Mouse (Mus musculus): Measurements from ENCODE around the gene Slc25a22.

The Slc25a22 gene

GRCm38 (mm10) chr7:141471236-141471635 is 33.5 kb upstream of the Slc25a22 start:
- DNase-seq = no peak

GRCm38 (mm10) chr7:141470637-141470944 is 32.9 kb upstream of the Slc25a22 start:
- no peak for DNase-seq

GRCm38 (mm10) chr7:141469901-141470636 is 32.4 kb upstream of the Slc25a22 start:
- DNase-seq = no peak

- no peak for DNase-seq
Observed at GRCm38 (mm10) chr7:141469352-141469751, 31.7 kb upstream of the Slc25a22 start.

GRCm38 (mm10) chr7:141468522-141469211 is 31.0 kb upstream of the Slc25a22 start:
- peak; percentile 63 to 72 for DNase-seq

- no peak for DNase-seq
Observed at GRCm38 (mm10) chr7:141468164-141468521, 30.5 kb upstream of the Slc25a22 start.

GRCm38 (mm10) chr7:141467230-141468030 is 29.7 kb upstream of the Slc25a22 start, which contains the start of gene Cd151:
Gene Cd151, plus strand, starts transcription at chr7:141467392.
- DNase-seq = peak; percentile 83 to 84

GRCm38 (mm10) chr7:141466607-141467148 is 29.0 kb upstream of the Slc25a22 start:
- no peak for DNase-seq

GRCm38 (mm10) chr7:141466045-141466394 is 28.3 kb upstream of the Slc25a22 start:
- no peak for DNase-seq

GRCm38 (mm10) chr7:141465388-141466044 is 27.8 kb upstream of the Slc25a22 start:
- DNase-seq = no peak

GRCm38 (mm10) chr7:141464603-141465201 is 27.0 kb upstream of the Slc25a22 start:
- DNase-seq = peak; percentile 58

- DNase-seq = no peak
Observed at GRCm38 (mm10) chr7:141463824-141464602, 26.3 kb upstream of the Slc25a22 start.

- DNase-seq = no peak
Observed at GRCm38 (mm10) chr7:141462333-141462821, 24.7 kb upstream of the Slc25a22 start.

GRCm38 (mm10) chr7:141461521-141462332 is 24.0 kb upstream of the Slc25a22 start:
- DNase-seq = no peak

- DNase-seq = no peak
Observed at GRCm38 (mm10) chr7:141460391-141461113, 22.9 kb upstream of the Slc25a22 start, which contains the start of gene Cracr2b. Gene Cracr2b, plus strand, starts transcription at chr7:141461094.

GRCm38 (mm10) chr7:141460001-141460390 is 22.3 kb upstream of the Slc25a22 start:
- no peak for DNase-seq

GRCm38 (mm10) chr7:141459301-141459711 is 21.6 kb upstream of the Slc25a22 start:
- DNase-seq = no peak

GRCm38 (mm10) chr7:141458661-141459060 is 21.0 kb upstream of the Slc25a22 start:
- no peak for DNase-seq

GRCm38 (mm10) chr7:141457986-141458660 is 20.4 kb upstream of the Slc25a22 start:
- peak; percentile 82 to 83 for DNase-seq

Data from B cell, adult 2 months (primary cell).